Mouse (Mus musculus): ENCODE measurements around the gene Bcl7c. TPM values are rescaled to one million over a fixed set of nuclear protein-coding genes. Genes with fewer than 3 reads are reported as not detected.

Gene Bcl7c
- polyA plus RNA-seq, 1 experiment from 2014 or later, result 33.1 TPM

DNA sequence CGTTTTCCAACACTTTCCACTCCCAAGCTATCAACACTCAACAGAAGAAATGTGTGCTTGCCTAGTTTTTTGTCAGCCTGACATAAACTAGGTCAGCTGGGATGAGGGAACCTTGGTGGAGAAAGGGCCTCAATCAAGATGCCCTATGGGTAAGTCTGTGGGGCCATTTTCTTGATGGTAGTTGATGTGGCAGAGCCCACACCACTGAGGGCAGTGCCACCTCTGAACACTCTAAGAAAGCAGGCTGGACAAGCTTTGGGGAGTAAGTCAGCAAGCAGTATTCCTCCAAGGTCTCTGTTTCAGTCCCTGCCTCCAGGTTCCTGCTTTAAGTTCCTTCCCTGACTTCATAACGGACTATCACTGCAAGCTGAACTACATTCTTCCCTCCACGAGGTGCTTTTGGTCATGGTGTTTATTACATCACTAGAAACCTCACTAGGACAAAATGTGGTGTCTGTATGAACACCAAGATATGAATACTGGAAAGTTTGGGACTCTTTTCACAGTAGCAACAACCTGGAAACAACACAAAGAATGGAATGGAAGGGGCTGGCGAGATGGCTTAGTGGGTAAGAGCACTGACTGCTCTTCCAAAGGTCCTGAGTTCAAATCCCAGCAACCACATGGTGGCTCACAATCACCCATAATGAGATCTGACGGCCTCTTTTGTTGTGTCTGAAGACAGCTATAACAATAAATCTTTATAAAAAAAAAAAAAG lies 687 bp upstream of the Bcl7c start:
- H3K27me3 ChIP-seq (ENCODE audit: control insufficient read depth, insufficient read depth, low read length), result no peaks in the 10 kb centered on the region
- H3K9me3 ChIP-seq (replicated peaks; ENCODE audit: control insufficient read depth, low read length), result no peaks in the 10 kb centered on the region
- peaks cover 36% of the 10 kb centered on the region for H3K4me1 ChIP-seq (ENCODE audit: control insufficient read depth, insufficient read depth, low read length)
- 71% methylated on average over 5 of the region's 5 CpGs for WGBS
- H3K4me3 ChIP-seq (replicated peaks; ENCODE audit: low read length), result peak overlapping the region; percentile 72
- peak overlapping the region; percentile 98; the same call in 1 of the 2 replicates for H3K27ac ChIP-seq (ENCODE audit: low read length)
- H3K9ac ChIP-seq (ENCODE audit: low read length), result peak overlapping the region; percentile 10; the same call in 1 of the 2 replicates
- peak overlapping the region; percentile 82 for H3K4me2 ChIP-seq (ENCODE audit: low read depth, low read length)
- no peaks in the 10 kb centered on the region for H3K36me3 ChIP-seq (ENCODE audit: control insufficient read depth, insufficient read depth, low read length)
- ATAC-seq (ENCODE audit: insufficient read depth, low FRiP score), result no peak

DNA sequence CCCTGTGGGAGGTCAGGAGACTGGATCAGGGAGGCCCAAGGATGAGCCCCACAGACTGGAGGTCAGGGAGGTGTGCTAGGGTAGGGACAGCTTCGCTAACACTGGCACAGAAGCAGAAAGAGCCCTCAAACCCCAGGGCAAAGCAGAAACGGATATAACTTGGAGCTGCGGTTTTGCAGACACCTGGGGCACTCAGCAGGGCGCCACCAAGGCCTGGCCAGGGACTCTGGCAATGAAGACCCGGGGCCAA lies 851 bp downstream of the Bcl7c start:
- Histone ChIP-seq H3K36me3 (ENCODE audit: control insufficient read depth, insufficient read depth, low read length) (no peaks in the 10 kb centered on the region), H3K27me3 (ENCODE audit: control insufficient read depth, insufficient read depth, low read length) (no peaks in the 10 kb centered on the region), H3K4me2 (ENCODE audit: low read depth, low read length) (peak overlapping the region; percentile 82), H3K9ac (ENCODE audit: low read length) (peak overlapping the region; percentile 87), H3K4me3 (replicated peaks; ENCODE audit: low read length) (peak overlapping the region; percentile 72), H3K27ac (ENCODE audit: low read length) (peak overlapping the region; percentile 98), H3K4me1 (ENCODE audit: control insufficient read depth, insufficient read depth, low read length) (peaks cover 32% of the 10 kb centered on the region), H3K9me3 (replicated peaks; ENCODE audit: control insufficient read depth, low read length) (no peaks in the 10 kb centered on the region)
- peak; percentile 0; the same call in 1 of the 2 replicates for ATAC-seq (ENCODE audit: insufficient read depth, low FRiP score)
- WGBS, result under 1% methylated on average over 5 of the region's 5 CpGs

DNA sequence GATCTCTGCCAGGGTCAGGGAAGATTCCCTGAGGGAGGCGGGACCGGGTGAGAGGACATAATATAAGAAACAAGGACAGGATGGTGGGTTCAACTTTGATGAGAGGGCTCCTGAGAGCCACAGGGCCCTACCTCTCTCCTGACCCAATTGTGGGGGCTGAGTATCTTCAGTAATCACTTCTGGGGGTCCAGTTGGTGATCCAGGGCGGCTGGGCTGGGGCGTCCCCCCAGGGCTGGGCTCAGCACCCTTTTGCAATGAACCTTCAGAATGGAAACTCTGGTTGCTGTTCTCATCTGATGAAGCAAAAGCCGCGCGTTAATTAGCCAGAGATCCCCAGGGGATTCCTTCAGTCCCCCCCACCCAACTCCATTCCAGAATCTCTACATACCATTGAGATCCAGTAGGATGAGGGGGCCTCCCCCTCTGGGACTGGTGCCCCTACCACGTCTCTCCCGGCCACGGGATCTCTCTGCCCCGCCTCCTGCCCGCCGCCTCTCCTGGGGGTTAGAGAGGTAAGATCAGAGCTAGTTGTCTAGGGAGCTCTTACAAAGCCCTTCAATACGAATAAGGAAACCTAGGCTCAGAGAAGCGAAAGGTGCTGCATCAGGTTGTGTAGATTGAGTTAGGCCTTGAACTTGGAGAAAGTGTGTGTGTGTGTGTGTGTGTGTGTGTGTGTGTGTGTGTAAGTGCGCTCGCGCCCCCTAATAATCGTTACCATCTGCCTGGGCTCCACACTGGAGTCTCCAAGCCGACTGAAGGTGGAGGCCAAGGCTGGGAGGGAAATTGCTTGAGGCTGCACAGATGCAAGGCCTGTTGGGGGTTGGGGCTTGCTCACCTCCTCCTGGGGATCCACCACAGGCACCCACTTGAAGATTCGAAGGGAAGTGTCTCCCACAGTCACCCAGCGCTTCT lies 1.4 kb downstream of the Bcl7c start:
- H3K4me1 ChIP-seq (ENCODE audit: control insufficient read depth, insufficient read depth, low read length), result peaks cover 27% of the 10 kb centered on the region
- H3K9me3 ChIP-seq (replicated peaks; ENCODE audit: control insufficient read depth, low read length), result no peaks in the 10 kb centered on the region
- H3K4me2 ChIP-seq (ENCODE audit: low read depth, low read length), result peak overlapping the region; percentile 82
- H3K27me3 ChIP-seq (ENCODE audit: control insufficient read depth, insufficient read depth, low read length), result no peaks in the 10 kb centered on the region
- H3K4me3 ChIP-seq (replicated peaks; ENCODE audit: low read length), result peak overlapping the region; percentile 72
- no peak for ATAC-seq (ENCODE audit: insufficient read depth, low FRiP score)
- H3K9ac ChIP-seq (ENCODE audit: low read length), result peak overlapping the region; percentile 87
- H3K27ac ChIP-seq (ENCODE audit: low read length), result peak overlapping the region; percentile 98
- WGBS, result 24% methylated on average over 22 of the region's 22 CpGs
- H3K36me3 ChIP-seq (ENCODE audit: control insufficient read depth, insufficient read depth, low read length), result no peaks in the 10 kb centered on the region

DNA sequence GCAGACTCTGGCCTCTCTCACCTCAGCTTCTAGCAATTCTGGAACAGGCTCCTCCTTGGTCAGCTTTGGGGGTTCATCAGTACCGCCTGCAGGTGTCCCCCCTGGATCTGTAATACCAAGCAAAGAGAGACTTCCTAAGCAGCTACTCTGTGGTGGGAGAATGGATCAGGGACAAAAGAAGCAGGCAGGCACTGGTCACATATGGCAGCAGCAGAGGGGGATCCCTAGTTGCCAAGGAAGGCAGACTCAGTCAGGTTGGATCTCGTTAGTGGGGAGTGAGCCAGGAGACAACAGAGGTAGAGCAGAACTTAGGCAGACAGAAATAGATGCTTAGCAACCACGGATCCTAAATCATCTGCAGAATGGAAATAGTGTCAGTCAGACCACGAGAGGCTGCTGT lies 3.0 kb downstream of the Bcl7c start:
- no peak for ATAC-seq (ENCODE audit: insufficient read depth, low FRiP score)
- no peaks in the 10 kb centered on the region for H3K36me3 ChIP-seq (ENCODE audit: control insufficient read depth, insufficient read depth, low read length)
- H3K4me1 ChIP-seq (ENCODE audit: control insufficient read depth, insufficient read depth, low read length), result peaks cover 16% of the 10 kb centered on the region
- H3K27me3 ChIP-seq (ENCODE audit: control insufficient read depth, insufficient read depth, low read length), result no peaks in the 10 kb centered on the region
- H3K9me3 ChIP-seq (replicated peaks; ENCODE audit: control insufficient read depth, low read length), result no peaks in the 10 kb centered on the region
- H3K4me2 ChIP-seq (ENCODE audit: low read depth, low read length), result no peak overlapping the region
- H3K4me3 ChIP-seq (replicated peaks; ENCODE audit: low read length), result no peak overlapping the region
- no peak overlapping the region for H3K9ac ChIP-seq (ENCODE audit: low read length)
- H3K27ac ChIP-seq (ENCODE audit: low read length), result no peak overlapping the region
- 70% methylated on average over 4 of the region's 4 CpGs for WGBS

DNA sequence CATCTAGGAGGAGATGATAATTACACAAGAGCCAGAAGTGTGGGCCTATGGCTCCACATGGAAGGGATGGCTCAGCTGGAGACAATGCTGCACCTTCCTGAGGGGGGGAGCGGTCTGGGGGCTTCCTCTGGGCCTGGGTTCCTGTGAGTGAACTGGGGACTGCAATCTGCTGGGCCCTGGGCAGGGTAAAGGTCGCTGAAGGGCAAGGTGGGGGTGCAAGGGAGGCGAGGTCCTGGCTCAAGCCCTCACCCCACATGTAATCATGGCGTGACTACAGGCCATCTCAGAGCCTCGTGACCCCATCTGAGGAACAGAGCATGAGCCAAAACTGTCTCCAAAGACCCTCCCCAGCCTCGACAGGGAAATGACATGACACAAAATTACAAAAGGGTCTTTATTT lies 4.1 kb downstream of the Bcl7c start:
- H3K27ac ChIP-seq (ENCODE audit: low read length), result no peak overlapping the region
- no peaks in the 10 kb centered on the region for H3K36me3 ChIP-seq (ENCODE audit: control insufficient read depth, insufficient read depth, low read length)

DNA sequence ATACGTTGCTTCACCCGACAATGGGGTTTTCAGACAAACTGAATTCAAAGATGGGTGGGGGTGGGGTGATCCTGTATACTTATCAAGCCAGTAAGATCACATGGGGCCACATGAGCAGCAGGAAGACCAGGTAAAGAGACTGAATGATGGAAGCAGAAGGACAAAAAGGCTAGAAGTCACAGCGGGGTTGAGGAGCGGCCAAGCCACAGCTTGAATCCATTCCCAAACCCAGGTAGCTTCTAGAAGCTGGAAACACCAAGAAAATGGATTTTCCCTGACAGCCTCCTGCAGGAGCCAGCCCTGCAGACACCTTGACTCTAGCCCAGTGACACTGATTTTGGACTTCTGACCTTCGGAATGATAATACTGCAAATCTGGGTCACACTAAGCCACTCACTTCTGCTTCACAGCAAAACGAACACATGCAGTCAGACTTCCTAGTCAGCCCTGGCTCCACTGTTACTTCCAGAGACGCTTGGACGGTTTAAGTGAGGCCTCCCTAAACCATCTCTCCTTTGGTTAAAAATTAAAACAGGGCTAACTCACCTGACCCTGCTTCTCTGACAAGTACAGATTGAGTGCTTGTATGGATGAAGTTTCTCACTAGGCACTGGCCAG lies 5.1 kb downstream of the Bcl7c start:
- no peaks in the 10 kb centered on the region for H3K9me3 ChIP-seq (replicated peaks; ENCODE audit: control insufficient read depth, low read length)
- ATAC-seq (ENCODE audit: insufficient read depth, low FRiP score), result no peak
- H3K9ac ChIP-seq (ENCODE audit: low read length), result no peak overlapping the region
- no peak overlapping the region for H3K4me2 ChIP-seq (ENCODE audit: low read depth, low read length)
- H3K4me3 ChIP-seq (replicated peaks; ENCODE audit: low read length), result no peak overlapping the region
- no peaks in the 10 kb centered on the region for H3K27me3 ChIP-seq (ENCODE audit: control insufficient read depth, insufficient read depth, low read length)
- H3K27ac ChIP-seq (ENCODE audit: low read length), result no peak overlapping the region
- WGBS, result 84% methylated on average over 8 of the region's 8 CpGs
- H3K36me3 ChIP-seq (ENCODE audit: control insufficient read depth, insufficient read depth, low read length), result peaks cover 4% of the 10 kb centered on the region; the same call in 1 of the 2 replicates
- peaks cover 13% of the 10 kb centered on the region for H3K4me1 ChIP-seq (ENCODE audit: control insufficient read depth, insufficient read depth, low read length)

More for the DNA sequence above, 4.1 kb downstream of the Bcl7c start:
- no peak for ATAC-seq (ENCODE audit: insufficient read depth, low FRiP score)
- Histone ChIP-seq H3K9ac (ENCODE audit: low read length) (no peak overlapping the region), H3K9me3 (replicated peaks; ENCODE audit: control insufficient read depth, low read length) (no peaks in the 10 kb centered on the region), H3K4me2 (ENCODE audit: low read depth, low read length) (no peak overlapping the region), H3K4me1 (ENCODE audit: control insufficient read depth, insufficient read depth, low read length) (peaks cover 16% of the 10 kb centered on the region), H3K27me3 (ENCODE audit: control insufficient read depth, insufficient read depth, low read length) (no peaks in the 10 kb centered on the region), H3K4me3 (replicated peaks; ENCODE audit: low read length) (no peak overlapping the region)
- 81% methylated on average over 6 of the region's 6 CpGs for WGBS

DNA sequence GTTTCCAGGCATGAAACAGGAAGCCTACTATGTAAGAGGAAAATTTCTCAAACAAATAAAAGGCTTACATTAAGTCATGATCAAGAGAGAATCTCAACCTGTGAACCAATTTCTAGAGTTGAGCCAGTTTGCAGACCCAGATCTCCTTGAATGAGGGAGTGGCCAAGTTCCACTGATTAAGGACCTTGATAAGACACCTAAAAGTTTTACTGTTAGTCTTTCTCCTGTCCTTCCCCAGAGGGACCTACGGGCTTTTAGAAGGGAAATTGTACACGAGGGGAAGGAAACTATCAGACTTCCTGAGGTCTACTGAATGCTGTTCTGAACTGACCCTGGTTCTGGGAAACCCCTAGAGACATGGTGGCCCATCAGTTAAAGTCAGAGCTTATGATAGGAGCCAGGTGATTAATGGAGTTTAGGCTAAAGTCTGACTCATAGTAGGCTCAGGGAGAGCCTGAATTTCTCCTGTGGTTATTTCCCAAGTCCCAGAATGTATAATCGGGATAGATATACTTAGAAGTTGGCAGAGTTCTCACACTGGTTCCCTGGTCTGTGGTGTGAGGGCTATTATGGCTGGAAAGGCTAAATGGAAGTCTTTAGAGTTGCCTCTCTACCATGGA lies 7.9 kb downstream of the Bcl7c start:
- Histone ChIP-seq H3K4me3 (replicated peaks; ENCODE audit: low read length) (no peak overlapping the region), H3K4me1 (ENCODE audit: control insufficient read depth, insufficient read depth, low read length) (no peaks in the 10 kb centered on the region), H3K4me2 (ENCODE audit: low read depth, low read length) (no peak overlapping the region), H3K27ac (ENCODE audit: low read length) (no peak overlapping the region), H3K36me3 (ENCODE audit: control insufficient read depth, insufficient read depth, low read length) (peaks cover 4% of the 10 kb centered on the region; the same call in 1 of the 2 replicates), H3K9ac (ENCODE audit: low read length) (no peak overlapping the region), H3K9me3 (replicated peaks; ENCODE audit: control insufficient read depth, low read length) (no peaks in the 10 kb centered on the region), H3K27me3 (ENCODE audit: control insufficient read depth, insufficient read depth, low read length) (no peaks in the 10 kb centered on the region)
- WGBS, result 67% methylated on average over 3 of the region's 3 CpGs
- no peak for ATAC-seq (ENCODE audit: insufficient read depth, low FRiP score)

DNA sequence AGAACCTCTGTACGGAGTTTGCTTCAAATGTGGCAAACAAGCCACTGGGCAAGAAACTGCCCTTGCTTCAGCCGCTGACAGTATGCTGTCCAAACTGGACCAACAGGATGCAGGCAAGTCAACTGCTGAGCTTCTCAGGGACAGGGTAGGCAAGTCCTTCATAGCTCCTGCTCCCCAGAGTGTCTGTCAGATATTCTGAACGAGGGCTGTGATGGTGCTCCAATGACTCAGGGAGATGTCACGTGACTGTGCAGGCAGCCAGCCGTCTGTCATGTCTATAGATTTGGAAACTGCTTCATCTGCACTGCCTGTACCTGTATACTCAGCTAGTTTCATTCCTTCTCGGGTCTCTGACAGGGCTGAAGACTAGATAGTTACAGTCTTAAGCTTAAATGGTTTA lies 9.7 kb downstream of the Bcl7c start:
- no peak overlapping the region for H3K4me2 ChIP-seq (ENCODE audit: low read depth, low read length)
- no peak overlapping the region for H3K4me3 ChIP-seq (replicated peaks; ENCODE audit: low read length)
- ATAC-seq (ENCODE audit: insufficient read depth, low FRiP score), result no peak
- no peaks in the 10 kb centered on the region for H3K9me3 ChIP-seq (replicated peaks; ENCODE audit: control insufficient read depth, low read length)
- 77% methylated on average over 6 of the region's 6 CpGs for WGBS
- no peak overlapping the region for H3K27ac ChIP-seq (ENCODE audit: low read length)
- H3K9ac ChIP-seq (ENCODE audit: low read length), result no peak overlapping the region
- H3K4me1 ChIP-seq (ENCODE audit: control insufficient read depth, insufficient read depth, low read length), result no peaks in the 10 kb centered on the region
- peaks cover 4% of the 10 kb centered on the region; the same call in 1 of the 2 replicates for H3K36me3 ChIP-seq (ENCODE audit: control insufficient read depth, insufficient read depth, low read length)
- no peaks in the 10 kb centered on the region for H3K27me3 ChIP-seq (ENCODE audit: control insufficient read depth, insufficient read depth, low read length)
